Mouse (Mus musculus): ENCODE measurements around the gene Stxbp6. TPM values are rescaled to one million over a fixed set of nuclear protein-coding genes. Genes with fewer than 3 reads are reported as not detected.

The Stxbp6 gene
- total RNA-seq, 2 experiments from 2014 or later: 44.6 to 47.2 TPM

DNA sequence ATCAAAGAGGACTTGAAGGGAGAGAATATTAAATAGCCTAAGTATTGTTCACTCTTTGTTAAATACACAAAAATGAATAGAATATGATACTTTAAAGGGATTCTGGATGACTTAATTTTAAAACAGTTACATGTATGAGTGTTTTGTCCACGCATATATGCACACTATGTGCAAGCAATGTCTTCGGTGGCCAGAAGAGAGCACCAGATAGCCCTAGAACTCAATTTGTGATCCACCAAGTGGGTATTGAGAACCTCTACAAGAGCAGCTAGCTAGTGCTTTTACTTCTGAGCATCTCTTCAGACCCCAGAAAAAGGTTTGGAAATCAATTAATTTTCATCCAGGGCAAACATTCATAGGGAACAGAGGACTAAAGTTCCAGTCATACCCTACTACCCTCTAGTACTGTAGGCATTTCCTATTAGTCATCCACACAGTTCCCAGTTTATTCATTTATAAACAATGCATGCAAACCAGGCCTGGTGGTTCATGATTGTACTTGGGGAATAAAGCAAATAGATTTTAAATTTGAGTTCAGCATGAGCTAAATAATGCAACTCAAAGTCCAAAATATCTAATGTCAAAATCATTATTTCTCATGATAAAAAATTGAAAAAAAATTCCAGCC is 64.4 kb downstream of the Stxbp6 start:
- no peak for DNase-seq (ENCODE audit: extremely low spot score in 1 of 2, low spot score in 2 of 2)
- intact Hi-C loops (cut with DNase I): loop anchor here (2.0 kb wide), 1 partner anchor 65 kb away; the partner anchor contains the start of gene Stxbp6

DNA sequence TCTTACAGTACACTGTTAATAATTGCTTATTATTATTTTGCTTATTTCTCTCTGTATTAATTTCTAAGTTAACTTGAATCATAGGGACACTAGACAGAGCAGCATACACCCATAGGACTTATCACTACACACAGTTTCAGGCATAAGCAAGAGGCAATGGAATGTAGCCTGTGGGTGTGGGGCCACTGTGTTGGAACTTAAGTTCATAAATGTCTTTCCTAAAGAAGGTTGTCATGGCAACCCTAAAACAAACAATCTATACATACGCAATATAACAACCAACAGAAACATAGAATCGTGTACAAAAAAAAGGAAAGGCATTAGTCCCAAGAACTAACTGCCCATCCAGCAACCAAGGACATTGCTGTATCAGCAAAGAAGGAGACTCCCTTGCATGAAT is 67.9 kb downstream of the Stxbp6 start:
- no peak for DNase-seq (ENCODE audit: extremely low spot score in 1 of 2, low spot score in 2 of 2)
- intact Hi-C loops (cut with DNase I): no loop called here

DNA sequence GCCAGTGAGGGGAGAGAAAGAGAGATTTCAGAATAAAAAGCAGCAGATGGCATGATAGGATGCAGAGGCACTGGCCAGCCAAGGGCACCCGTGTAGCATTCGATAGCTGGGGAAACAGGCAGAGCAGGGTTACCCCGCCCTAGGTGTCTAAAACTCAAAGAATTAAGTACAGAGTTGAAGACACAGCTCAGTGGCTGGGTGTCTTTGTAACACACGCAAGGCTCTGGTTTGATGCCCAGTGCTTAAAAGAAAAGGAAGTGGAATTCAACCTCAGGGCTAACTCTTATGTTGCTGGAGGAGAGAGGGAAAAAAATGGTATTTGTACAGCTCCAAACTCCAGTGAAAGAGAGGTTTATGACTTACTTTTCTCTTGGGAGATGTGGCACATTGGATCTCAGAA is 68.5 kb downstream of the Stxbp6 start:
- no peak for DNase-seq (ENCODE audit: extremely low spot score in 1 of 2, low spot score in 2 of 2)
- intact Hi-C loops (cut with DNase I): no loop called here

DNA sequence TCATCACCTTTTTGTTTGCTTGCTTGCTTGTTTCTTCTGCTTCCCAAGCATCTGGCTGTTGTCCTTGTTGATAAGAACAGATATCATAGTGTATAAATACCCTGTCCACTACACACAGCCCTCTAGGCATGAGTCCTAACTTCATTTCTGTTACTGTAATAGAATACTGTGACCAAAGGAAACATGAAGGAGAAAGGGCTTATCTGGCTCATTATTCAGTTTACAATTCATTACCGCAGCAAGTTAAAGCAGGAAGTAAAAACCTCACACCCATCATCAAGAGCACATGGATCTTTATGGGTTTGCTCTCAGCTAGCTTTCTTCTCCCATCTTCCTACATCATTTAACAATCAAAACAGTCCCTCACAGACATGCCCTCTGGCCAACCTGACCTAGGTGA is 72.5 kb downstream of the Stxbp6 start:
- no peak for DNase-seq (ENCODE audit: extremely low spot score in 1 of 2, low spot score in 2 of 2)
- intact Hi-C loops (cut with DNase I): no loop called here

DNA sequence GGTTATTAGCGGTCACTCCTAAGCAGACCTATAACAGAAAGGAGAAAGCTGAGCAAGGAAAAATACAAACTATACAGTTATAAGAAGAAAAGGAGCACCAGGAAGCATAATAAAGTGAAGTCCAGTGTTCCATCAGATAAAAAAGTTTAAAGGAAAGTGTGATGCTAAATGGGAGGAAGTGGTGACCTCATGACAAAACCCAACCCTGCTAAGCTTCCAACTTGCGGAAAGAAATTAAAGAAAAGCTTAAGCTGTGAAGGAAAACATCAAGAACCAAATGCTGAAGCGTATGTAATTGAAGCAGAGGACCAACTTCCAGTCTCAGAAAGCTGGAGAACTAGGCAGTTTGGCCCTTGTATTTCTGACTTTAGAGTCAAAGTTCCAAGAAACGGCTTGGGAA is 77.1 kb downstream of the Stxbp6 start:
- intact Hi-C loops (cut with DNase I): no loop called here
- no peak for DNase-seq (ENCODE audit: extremely low spot score in 1 of 2, low spot score in 2 of 2)

DNA sequence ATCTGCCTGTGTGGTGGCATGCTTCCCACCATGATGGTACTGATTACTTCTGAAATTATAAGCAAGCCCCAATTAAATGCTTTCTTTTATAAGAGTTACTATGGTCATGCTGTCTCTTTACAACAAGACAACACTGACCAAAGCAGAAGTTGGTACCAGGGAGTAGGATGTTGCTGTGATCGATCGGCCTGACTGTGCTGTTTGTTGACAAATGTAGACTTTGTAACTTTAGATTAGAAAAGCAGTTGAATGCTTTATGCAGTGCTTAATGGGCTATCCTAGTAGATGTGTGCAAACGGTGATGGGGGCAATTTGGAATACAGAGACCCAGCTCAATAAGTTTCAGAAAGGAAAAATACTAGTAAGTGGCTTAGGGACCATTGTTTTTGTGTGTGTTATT is 77.6 kb downstream of the Stxbp6 start:
- intact Hi-C loops (cut with DNase I): no loop called here
- no peak for DNase-seq (ENCODE audit: extremely low spot score in 1 of 2, low spot score in 2 of 2)

DNA sequence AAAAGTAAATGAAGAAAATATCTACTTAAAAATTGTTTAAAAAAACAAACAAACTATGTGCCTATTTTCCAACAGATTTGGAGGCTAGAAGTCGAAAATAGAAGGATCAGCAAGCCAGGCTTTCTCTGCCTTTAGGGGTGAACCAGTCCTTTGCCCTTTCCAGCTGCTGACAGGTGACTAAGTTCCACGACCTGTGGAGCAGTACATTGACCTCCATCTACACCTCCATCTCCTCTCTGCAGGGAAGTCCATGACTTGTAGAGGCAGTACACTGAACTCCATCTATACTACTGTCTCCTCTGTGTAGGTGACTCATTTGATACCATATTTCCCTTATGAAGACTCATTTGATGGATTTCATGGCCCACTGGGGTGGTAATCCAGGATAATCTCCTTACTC is 78.2 kb downstream of the Stxbp6 start:
- intact Hi-C loops (cut with DNase I): no loop called here
- DNase-seq (ENCODE audit: extremely low spot score in 1 of 2, low spot score in 2 of 2): no peak

DNA sequence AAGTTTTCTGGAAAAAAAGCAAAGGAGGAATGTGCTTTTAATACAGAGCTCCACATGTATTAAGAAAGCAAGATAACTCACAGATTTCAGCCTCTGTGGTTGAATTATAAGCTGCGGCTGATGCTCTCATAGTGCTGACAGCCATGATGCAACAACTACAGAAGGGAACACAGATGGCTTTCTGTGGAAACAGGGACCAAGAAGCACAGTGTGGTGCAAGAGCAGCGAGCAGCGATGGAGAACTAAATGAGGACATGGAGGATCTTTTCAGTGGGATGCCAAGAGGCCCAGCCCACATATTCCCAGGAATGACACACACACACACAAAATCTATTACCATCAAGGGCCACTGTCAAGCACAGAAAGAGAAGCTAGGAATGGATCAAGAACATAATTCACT is 81.1 kb downstream of the Stxbp6 start:
- intact Hi-C loops (cut with DNase I): no loop called here
- peak; percentile 16 to 42 for DNase-seq (ENCODE audit: extremely low spot score in 1 of 2, low spot score in 2 of 2)

DNA sequence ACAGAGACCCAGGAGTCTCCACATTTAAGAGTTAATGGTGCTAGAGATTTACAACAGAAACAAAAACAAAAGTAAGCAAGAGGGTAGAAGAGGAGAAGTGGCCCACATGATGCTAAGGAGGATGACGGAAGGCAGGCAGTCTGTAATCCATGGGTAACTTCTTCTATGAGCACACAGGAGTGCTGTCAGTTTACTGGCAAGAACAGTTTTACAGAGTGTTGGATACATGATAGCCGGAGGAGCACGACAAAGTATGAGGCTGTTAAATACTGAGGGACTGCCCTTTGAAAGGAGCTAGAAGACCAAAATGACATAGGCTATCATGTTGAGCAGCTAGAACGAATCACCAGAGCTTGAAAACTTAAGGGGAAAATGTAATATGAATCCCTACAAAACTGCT is 81.7 kb downstream of the Stxbp6 start:
- DNase-seq (ENCODE audit: extremely low spot score in 1 of 2, low spot score in 2 of 2): no peak
- intact Hi-C loops (cut with DNase I): no loop called here

DNA sequence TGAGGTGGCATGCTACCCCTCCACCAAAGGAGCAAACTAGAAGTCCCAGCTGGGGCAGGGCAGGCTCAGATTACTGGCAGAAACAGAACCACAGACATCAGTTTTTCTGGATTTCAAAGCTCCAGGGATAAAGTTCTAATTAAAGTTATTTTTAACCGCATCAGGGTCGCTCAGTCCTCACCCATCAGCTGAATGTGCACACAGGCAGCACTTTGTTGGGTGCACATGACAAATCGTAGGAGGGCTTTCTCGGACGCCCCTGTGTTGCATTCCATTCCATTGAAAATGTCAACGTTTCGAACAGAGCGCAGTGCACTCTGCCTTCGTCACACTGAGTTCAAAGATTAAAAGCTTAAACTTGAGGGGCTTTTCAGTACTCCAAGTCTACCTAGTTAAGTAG is 84.1 kb downstream of the Stxbp6 start:
- no peak for DNase-seq (ENCODE audit: extremely low spot score in 1 of 2, low spot score in 2 of 2)
- intact Hi-C loops (cut with DNase I): no loop called here

DNA sequence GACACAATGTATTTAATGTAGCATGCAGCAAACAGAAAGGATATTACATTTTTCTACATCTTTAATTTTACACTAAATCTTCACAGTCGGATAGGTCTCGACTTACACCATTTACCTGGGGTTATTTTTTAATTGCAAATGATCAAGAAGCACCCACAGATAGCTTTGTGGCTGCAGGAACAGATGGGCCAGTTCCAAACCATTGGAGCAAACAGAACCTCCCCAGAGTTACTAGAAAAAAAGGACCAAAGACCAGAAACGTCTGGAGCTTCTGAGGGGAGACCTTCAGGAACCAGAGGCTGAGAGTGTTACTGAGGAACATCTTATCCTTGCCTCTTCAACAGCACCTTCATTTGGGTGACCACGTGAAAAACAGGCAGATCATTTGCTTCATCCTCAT is 85.5 kb downstream of the Stxbp6 start:
- intact Hi-C loops (cut with DNase I): no loop called here
- DNase-seq (ENCODE audit: extremely low spot score in 1 of 2, low spot score in 2 of 2): no peak

DNA sequence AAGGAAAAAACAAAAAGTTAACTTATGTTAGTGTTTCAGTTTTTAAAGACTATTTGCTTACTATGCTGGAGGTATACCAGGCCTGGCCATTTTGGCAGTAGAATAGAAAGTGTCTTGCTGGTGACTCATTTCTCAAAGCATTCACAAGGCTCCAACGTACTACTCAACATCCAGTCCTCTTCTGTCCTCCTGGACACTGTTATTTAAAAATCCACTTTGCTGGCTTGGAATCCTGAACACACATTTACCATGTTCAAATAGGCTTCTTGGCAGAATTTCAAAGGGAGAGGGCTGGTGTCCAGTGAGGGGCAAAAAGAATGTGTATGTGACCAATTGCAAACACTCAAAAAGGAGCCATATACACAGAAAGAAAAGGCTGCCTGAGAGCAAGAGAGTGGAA is 86.7 kb downstream of the Stxbp6 start:
- no peak for DNase-seq (ENCODE audit: extremely low spot score in 1 of 2, low spot score in 2 of 2)
- intact Hi-C loops (cut with DNase I): no loop called here

DNA sequence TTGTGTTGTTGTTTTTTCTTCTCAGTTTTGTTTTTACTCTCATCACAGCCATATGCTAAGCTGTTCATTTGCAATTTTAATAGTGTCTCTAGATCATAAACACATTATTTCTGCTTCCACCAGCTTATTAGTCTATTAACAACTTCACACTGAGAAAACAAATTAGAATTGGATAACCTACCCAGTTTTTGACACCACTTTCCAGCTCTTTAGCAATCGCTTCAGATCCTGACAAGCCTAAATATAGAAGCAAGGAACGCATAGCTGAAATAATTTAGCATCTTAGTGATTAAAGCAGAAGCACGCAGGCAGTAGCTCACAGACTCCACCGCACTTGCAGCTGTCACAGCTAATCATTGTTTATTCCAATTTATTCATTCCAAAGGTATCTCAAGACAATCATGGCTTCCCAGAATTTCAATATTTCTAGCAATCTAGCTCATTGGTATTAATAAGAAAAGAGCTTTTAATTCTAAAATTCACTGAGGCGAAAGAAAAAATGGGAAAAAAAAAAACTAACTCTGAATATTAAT is 95.1 kb downstream of the Stxbp6 start:
- intact Hi-C loops (cut with DNase I): no loop called here
- DNase-seq (ENCODE audit: extremely low spot score in 1 of 2, low spot score in 2 of 2): no peak

DNA sequence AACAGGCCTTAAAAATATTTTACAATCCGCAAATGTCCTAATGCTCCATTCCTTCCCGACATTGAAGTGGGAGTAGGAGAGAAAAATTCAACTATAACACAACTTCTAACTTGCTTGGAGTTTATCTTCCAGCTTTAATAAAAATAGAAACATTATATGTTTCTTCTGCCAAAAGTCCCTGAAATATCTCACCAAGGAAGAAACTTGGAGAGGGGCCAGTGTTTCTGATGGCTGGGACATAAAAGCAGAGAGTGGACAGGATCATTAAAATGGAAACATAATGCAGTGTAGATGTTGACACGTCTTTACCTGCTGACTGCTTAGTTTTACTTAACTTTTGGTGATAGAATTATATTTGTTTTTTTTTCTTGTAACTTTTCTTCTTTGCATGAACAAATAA is 99.2 kb downstream of the Stxbp6 start:
- no peak for DNase-seq (ENCODE audit: extremely low spot score in 1 of 2, low spot score in 2 of 2)
- intact Hi-C loops (cut with DNase I): no loop called here

DNA sequence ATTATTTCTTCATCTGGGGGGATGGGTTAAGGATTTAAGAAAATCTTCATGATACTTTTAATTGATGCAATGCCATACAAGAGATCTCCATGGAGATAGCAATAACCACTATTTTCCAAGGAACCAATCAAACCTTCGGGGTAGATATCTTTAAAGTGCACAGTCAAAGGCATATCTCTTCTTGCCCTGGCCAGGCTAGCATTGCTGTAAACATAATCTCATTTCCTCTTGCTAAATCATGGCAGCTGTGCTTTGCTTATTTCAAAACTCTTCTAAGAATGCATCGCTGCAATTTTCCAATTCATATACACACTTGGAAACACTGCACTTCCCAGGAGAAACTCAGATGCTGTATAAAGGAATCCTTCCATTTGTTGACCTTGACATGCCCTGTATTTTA is 103.0 kb downstream of the Stxbp6 start:
- intact Hi-C loops (cut with DNase I): no loop called here
- no peak for DNase-seq (ENCODE audit: extremely low spot score in 1 of 2, low spot score in 2 of 2)

DNA sequence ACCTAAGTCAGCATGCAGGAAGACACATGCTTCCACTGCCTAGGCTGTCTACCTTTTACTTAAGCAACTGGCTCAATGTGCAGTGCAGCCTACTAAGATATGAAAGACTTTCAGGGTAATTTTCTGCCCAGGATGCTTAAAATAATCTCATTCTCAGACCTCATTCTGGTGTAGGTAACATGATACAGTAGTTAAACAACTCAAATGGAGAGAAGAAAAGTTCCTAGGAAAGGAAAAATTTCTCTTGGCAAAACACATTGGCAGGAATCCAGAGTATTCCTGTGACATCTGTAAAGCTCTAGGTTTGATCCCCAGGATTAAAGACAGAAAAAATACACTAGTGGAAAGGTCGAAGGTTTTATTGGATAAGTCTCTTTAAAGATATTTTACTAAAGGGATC is 107.1 kb downstream of the Stxbp6 start:
- intact Hi-C loops (cut with DNase I): no loop called here
- no peak for DNase-seq (ENCODE audit: extremely low spot score in 1 of 2, low spot score in 2 of 2)

DNA sequence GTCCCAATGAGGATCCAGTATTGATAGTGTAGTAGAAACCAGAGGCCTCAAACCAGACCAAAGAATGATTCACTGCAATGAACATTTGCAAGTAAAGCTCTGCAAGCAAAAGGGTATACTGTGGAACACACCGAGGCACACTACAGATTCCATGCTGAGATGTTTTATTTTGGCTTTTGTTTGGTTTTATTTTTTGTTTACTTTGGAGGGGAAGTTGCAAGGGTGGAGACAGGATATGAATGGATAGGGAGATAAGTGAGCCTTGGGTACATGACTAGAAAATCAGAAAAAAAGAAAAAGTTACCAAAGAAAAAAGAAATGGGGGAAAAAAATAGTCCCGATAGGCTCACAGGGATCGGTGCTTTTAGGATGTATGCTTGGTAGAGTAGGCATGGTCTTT is 117.0 kb downstream of the Stxbp6 start:
- DNase-seq (ENCODE audit: extremely low spot score in 1 of 2, low spot score in 2 of 2): no peak
- intact Hi-C loops (cut with DNase I): no loop called here

DNA sequence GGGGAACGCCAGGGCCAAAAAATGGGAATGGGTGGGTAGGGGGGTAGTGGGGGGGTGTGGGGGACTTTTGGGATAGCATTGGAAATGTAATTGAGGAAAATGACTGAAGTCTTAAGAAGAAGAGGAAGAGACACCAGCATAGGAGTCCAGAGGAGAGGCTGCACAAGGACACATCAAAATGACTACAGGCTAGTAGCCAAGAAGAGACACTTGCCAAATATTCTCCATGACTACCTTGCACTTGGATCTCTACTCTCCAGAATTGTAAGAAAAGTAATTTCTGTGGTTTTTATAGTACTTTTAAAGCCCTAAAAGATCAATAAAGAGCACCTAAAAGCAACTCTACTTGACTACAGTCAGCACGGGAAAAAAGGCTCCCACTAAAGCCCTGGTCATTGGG is 121.4 kb downstream of the Stxbp6 start:
- DNase-seq (ENCODE audit: extremely low spot score in 1 of 2, low spot score in 2 of 2): no peak
- intact Hi-C loops (cut with DNase I): no loop called here

DNA sequence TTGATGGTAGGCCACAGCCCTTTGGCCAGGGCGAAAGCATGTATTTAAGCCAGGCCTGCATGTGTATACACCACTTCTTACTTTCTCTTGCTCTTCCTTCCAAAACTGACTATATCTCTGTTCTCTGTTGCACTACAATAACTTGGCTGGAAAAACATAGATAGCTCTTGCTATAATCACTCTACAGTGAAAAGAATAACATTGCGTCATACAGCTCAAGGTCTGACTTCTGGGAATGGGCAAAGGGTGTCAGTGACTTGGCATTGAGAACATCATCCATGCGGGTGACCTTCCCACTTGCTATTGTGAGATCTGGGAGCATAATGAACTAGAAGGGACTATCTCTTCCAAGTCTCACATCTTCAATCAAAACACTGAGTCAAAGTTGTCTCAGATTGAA is 122.4 kb downstream of the Stxbp6 start:
- intact Hi-C loops (cut with DNase I): no loop called here

DNA sequence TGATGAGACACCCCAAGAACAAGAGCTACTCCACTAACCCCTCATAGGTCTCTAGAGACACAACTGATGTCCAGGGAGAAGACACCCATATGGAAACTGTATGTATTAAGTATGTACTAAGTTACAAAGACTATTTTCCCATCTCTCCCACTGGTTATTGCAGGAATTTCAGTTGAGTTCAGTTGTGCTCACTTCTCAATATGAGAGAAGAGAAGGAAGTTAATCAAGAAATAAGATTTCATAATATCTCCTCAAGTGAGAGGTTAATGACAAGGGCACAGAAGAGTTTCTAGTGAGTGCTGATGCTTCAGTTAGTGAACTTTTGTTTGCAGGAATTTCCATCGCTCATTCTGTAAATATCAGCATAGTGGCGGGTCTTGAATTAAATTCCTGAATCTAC is 124.0 kb downstream of the Stxbp6 start:
- intact Hi-C loops (cut with DNase I): no loop called here
- DNase-seq (ENCODE audit: extremely low spot score in 1 of 2, low spot score in 2 of 2): no peak

More for the DNA sequence above, 122.4 kb downstream of the Stxbp6 start:
- DNase-seq (ENCODE audit: extremely low spot score in 1 of 2, low spot score in 2 of 2): no peak

DNA sequence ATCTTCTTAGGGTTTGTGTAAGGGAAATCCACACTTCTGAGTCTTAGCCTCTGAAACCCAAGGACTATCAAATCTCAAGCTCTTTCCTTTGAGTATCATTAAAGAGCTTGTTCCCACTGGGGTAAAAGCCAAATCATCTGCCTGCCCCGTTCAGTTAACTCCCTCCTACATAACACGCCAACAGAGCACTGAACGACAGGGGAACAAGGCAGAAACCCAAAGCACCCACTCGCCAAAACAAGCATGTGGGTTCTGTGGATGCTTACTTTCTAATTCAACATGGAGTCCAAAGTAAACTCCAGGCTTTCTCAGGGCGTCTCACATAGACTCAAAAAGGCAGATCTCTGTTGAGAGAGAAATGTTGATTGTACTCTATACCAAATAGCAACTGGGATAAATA is 126.7 kb downstream of the Stxbp6 start:
- DNase-seq (ENCODE audit: extremely low spot score in 1 of 2, low spot score in 2 of 2): no peak
- intact Hi-C loops (cut with DNase I): no loop called here
